Mouse (Mus musculus) cerebellum, adult 2 months (tissue): ENCODE measurements at regions not wholly inside any gene's neighbourhood (a gene's known extent, or its start where the extent isn't known, plus 50 kb on each side); places are given as distances from the start of the nearest gene placed in this dataset.

Experiments
- DNase-seq, 2 experiments: peaks; one replicate each; pipeline ENCODE4 v3.0.0; 2021
- H3K27ac ChIP-seq: fragments of 200-500 bp; 2 replicates; pipeline ENCODE4 v1.5.1; 2012; ENCODE audit warnings: low read length, control low read depth, inconsistent platforms; ENCODE audit not compliant: insufficient read depth
- H3K27me3 ChIP-seq: fragments of 200-500 bp; 2 replicates; pipeline ENCODE4 v1.6.1; 2012; ENCODE audit warnings: inconsistent platforms, mild to moderate bottlenecking, low read length, moderate library complexity; ENCODE audit not compliant: control insufficient read depth, insufficient read depth
- H3K4me1 ChIP-seq: fragments of 200-500 bp; 2 replicates; pipeline ENCODE4 v1.6.1; 2011; ENCODE audit warnings: low read length; ENCODE audit not compliant: control insufficient read depth, insufficient read depth
- H3K4me3 ChIP-seq: fragments of 200-500 bp; replicated peaks from 2 replicates; pipeline ENCODE3; 2011; ENCODE audit warnings: mild to moderate bottlenecking, low read depth, low read length, control low read depth; ENCODE audit not compliant: insufficient read depth
- CTCF ChIP-seq: fragments of 200-500 bp; IDR thresholded peaks from 2 replicates; pipeline ENCODE4 v1.5.1; 2011; ENCODE audit warnings: low read depth, mild to moderate bottlenecking, control low read depth, low read length, moderate library complexity, borderline replicate concordance; ENCODE audit not compliant: insufficient read depth
- POLR2A ChIP-seq: fragments of 200-500 bp; IDR thresholded peaks from 2 replicates; pipeline ENCODE4 v1.6.1; 2011; ENCODE audit warnings: low read length, control low read depth, borderline replicate concordance; ENCODE audit not compliant: insufficient read depth
- WGBS: fragments of 180-500 bp; shearing (Covaris S2); methylation state at CpG from one replicate; pipeline ENCODE4 v1.1.7; 2018; 5-methylcytosine and 5-hydroxymethylcytosine counted together

- no peak overlapping the region for H3K27ac ChIP-seq
- WGBS, result 27% methylated on average over 3 of the region's 3 CpGs
- TF ChIP-seq POLR2A (no peak), CTCF (no peak)
- DNase-seq, result no peak
- no peaks in the 10 kb centered on the region for H3K27me3 ChIP-seq
- H3K4me1 ChIP-seq, result no peaks in the 10 kb centered on the region
- H3K4me3 ChIP-seq, result no peak overlapping the region
Measured at GRCm38 (mm10) chr11:22420003-22420723, 78.1 kb upstream of the Ehbp1 start.

- no peaks in the 10 kb centered on the region for H3K4me1 ChIP-seq
- WGBS, result 54% methylated on average over 3 of the region's 3 CpGs
Measured at GRCm38 (mm10) chr11:22421762-22422161, 79.7 kb upstream of the Ehbp1 start.

GRCm38 (mm10) chr11:22437140-22437850 lies 74.6 kb upstream of the Tmem17 start:
- Histone ChIP-seq H3K4me3 (no peak overlapping the region), H3K4me1 (no peaks in the 10 kb centered on the region), H3K27me3 (no peaks in the 10 kb centered on the region; the same call in 1 of the 2 replicates), H3K27ac (no peak overlapping the region)
- DNase-seq, result peak; percentile 6 to 21
- WGBS, result 9% methylated on average over 5 of the region's 5 CpGs
- 0 out of 2 replicates have a peak, but pooled peaks have one; percentile 10 for TF ChIP-seq CTCF
- no peak for TF ChIP-seq POLR2A

More at GRCm38 (mm10) chr11:22421762-22422161, 79.7 kb upstream of the Ehbp1 start:
- Histone ChIP-seq H3K27ac (no peak overlapping the region), H3K4me3 (no peak overlapping the region), H3K27me3 (no peaks in the 10 kb centered on the region)
- no peak for DNase-seq
- TF ChIP-seq CTCF (no peak), POLR2A (no peak)

- no peaks in the 10 kb centered on the region for H3K4me1 ChIP-seq
- no peak overlapping the region for H3K4me3 ChIP-seq
- H3K27me3 ChIP-seq, result no peaks in the 10 kb centered on the region; the same call in 1 of the 2 replicates
- no peak for DNase-seq
- WGBS, result 64% methylated on average over 5 of the region's 5 CpGs
- no peak overlapping the region for H3K27ac ChIP-seq
- no peak for TF ChIP-seq POLR2A
- no peak for TF ChIP-seq CTCF
Measured at GRCm38 (mm10) chr11:22437851-22438215, 74.1 kb upstream of the Tmem17 start.

- H3K27me3 ChIP-seq, result no peaks in the 10 kb centered on the region; the same call in 1 of the 2 replicates
- H3K4me3 ChIP-seq, result no peak overlapping the region
- 84% methylated on average over 2 of the region's 2 CpGs for WGBS
- DNase-seq, result no peak
- TF ChIP-seq CTCF, result no peak
- H3K4me1 ChIP-seq, result no peaks in the 10 kb centered on the region
- no peak overlapping the region for H3K27ac ChIP-seq
Measured at GRCm38 (mm10) chr11:22438441-22439066, 73.3 kb upstream of the Tmem17 start.

GRCm38 (mm10) chr11:22440521-22440920 lies 71.4 kb upstream of the Tmem17 start:
- TF ChIP-seq POLR2A (no peak), CTCF (no peak)
- no peak overlapping the region for H3K4me3 ChIP-seq
- WGBS, result 23% methylated on average over 2 of the region's 2 CpGs
- no peak overlapping the region for H3K27ac ChIP-seq
- DNase-seq, result peak in 1 of 2 experiments; percentile 24
- H3K27me3 ChIP-seq, result no peaks in the 10 kb centered on the region; the same call in 1 of the 2 replicates
- no peaks in the 10 kb centered on the region for H3K4me1 ChIP-seq

GRCm38 (mm10) chr11:22453161-22453560 lies 58.7 kb upstream of the Tmem17 start:
- TF ChIP-seq CTCF (no peak), POLR2A (no peak)
- DNase-seq, result no peak
- Histone ChIP-seq H3K27ac (no peak overlapping the region), H3K4me1 (no peaks in the 10 kb centered on the region), H3K27me3 (no peaks in the 10 kb centered on the region), H3K4me3 (no peak overlapping the region)

GRCm38 (mm10) chr11:22456286-22456685 lies 55.6 kb upstream of the Tmem17 start:
- Histone ChIP-seq H3K27ac (no peak overlapping the region), H3K4me1 (no peaks in the 10 kb centered on the region), H3K27me3 (no peaks in the 10 kb centered on the region), H3K4me3 (no peak overlapping the region)
- no peak for TF ChIP-seq CTCF
- TF ChIP-seq POLR2A, result no peak
- WGBS, result 94% methylated on average over 9 of the region's 9 CpGs
- no peak for DNase-seq

GRCm38 (mm10) chr11:22457220-22457619 lies 54.7 kb upstream of the Tmem17 start:
- H3K4me1 ChIP-seq, result no peaks in the 10 kb centered on the region
- no peak overlapping the region for H3K27ac ChIP-seq
- no peaks in the 10 kb centered on the region for H3K27me3 ChIP-seq
- TF ChIP-seq POLR2A (no peak), CTCF (no peak)
- no peak for DNase-seq
- WGBS, result 84% methylated on average over 2 of the region's 2 CpGs
- H3K4me3 ChIP-seq, result no peak overlapping the region
